Mouse (Mus musculus) forebrain, postnatal 0 days (tissue): ENCODE results near the gene Tex26. TPM values are rescaled to one million over a fixed set of nuclear protein-coding genes. Genes with fewer than 3 reads are reported as not detected.

Experiments used
- ATAC-seq: fragments of 200-750 bp; cut with Nextera tagmentation; 2 replicates; pipeline ENCODE4 v1.8.0; 2017; ENCODE audit warnings: mild to moderate bottlenecking, moderate library complexity
- DNase-seq: peaks from one replicate; pipeline ENCODE4 v3.0.0-alpha.2; 2015
- H3K27ac ChIP-seq: fragments of 300-500 bp; sonication (generic); 2 replicates; pipeline ENCODE4 v1.5.1; 2014; ENCODE audit warnings: low read depth, mild to moderate bottlenecking, antibody characterized with exemption, low read length, moderate library complexity, mixed read lengths
- H3K27me3 ChIP-seq: fragments of 300-500 bp; sonication (generic); 2 replicates; pipeline ENCODE4 v1.6.1; 2014; ENCODE audit warnings: mild to moderate bottlenecking, low read length, mixed read lengths; ENCODE audit not compliant: insufficient read depth
- H3K36me3 ChIP-seq: fragments of 300-500 bp; sonication (generic); 2 replicates; pipeline ENCODE4 v1.6.1; 2014; ENCODE audit warnings: mild to moderate bottlenecking, moderate library complexity; ENCODE audit not compliant: insufficient read depth
- H3K4me1 ChIP-seq: fragments of 300-500 bp; sonication (generic); 2 replicates; pipeline ENCODE4 v1.6.1; 2014; ENCODE audit warnings: antibody characterized with exemption; ENCODE audit not compliant: insufficient read depth
- H3K4me2 ChIP-seq: fragments of 300-500 bp; sonication (generic); 2 replicates; pipeline ENCODE4 v1.6.1; 2014; ENCODE audit warnings: low read depth, mild to moderate bottlenecking, moderate library complexity
- H3K4me3 ChIP-seq: fragments of 300-500 bp; sonication (generic); 2 replicates; pipeline ENCODE4 v1.5.1; 2014; ENCODE audit warnings: low read depth, low read length, mixed read lengths
- H3K9ac ChIP-seq: fragments of 300-500 bp; sonication (generic); 2 replicates; pipeline ENCODE4 v1.6.1; 2014; ENCODE audit warnings: mild to moderate bottlenecking
- H3K9me3 ChIP-seq: fragments of 300-500 bp; sonication (generic); 2 replicates; pipeline ENCODE4 v1.6.1; 2016; ENCODE audit warnings: low read length
- CTCF ChIP-seq: sonication (generic); IDR thresholded peaks from 2 replicates; pipeline ENCODE4 v1.5.1; 2016; ENCODE audit warnings: antibody characterized with exemption, control low read depth, low read depth
- WGBS: fragments of 180-500 bp; shearing (Covaris S2); extraction: QIAGEN DNeasy Blood & Tissue Kit; methylation state at CpG from one replicate; pipeline ENCODE4 v1.1.7; 2014; 5-methylcytosine and 5-hydroxymethylcytosine counted together
- polyA plus RNA-seq: library from polyadenylated mRNA; unstranded; fragments of >200 nt; fragmentation: Nextera tagmentation; extraction: Ambion mirVana; gene quantifications from 2 replicates; pipeline ENCODE4 v1.2.1, GENCODE M21; 2015
- total RNA-seq: library from RNA; depleted of rRNA; stranded (reverse); fragments of >200 nt; gene quantifications from 2 replicates; pipeline ENCODE4 v1.2.3, GENCODE M21; 2014

Gene Tex26
- total and polyA plus RNA-seq, 2 experiments from 2014 or later: 0.14 to 1.8 TPM

- Histone ChIP-seq H3K4me1 (peaks cover 23% of the 10 kb centered on the region), H3K36me3 (no peaks in the 10 kb centered on the region), H3K4me3 (no peak overlapping the region), H3K4me2 (peak overlapping the region; percentile 37), H3K27me3 (no peaks in the 10 kb centered on the region), H3K27ac (peak overlapping the region; percentile 94), H3K9ac (no peak overlapping the region), H3K9me3 (no peaks in the 10 kb centered on the region)
- DNase-seq (peak; percentile 63), ATAC-seq (peak; percentile 71)
- no peak for TF ChIP-seq CTCF
- 7% methylated on average over 11 of the region's 11 CpGs for WGBS
Measured at GRCm38 (mm10) chr5:149488360-149489021, 49.0 kb downstream of the Tex26 start.

GRCm38 (mm10) chr5:149489136-149489535 is 49.7 kb downstream of the Tex26 start:
- H3K4me1 ChIP-seq: peaks cover 23% of the 10 kb centered on the region
- no peaks in the 10 kb centered on the region for H3K27me3 ChIP-seq
- peak; percentile 98 for ATAC-seq
- 5% methylated on average over 11 of the region's 11 CpGs for WGBS
- H3K27ac ChIP-seq: peak overlapping the region; percentile 94
- peak overlapping the region; percentile 37 for H3K4me2 ChIP-seq
- peak; percentile 96 for DNase-seq
- H3K4me3 ChIP-seq: no peak overlapping the region
- H3K9me3 ChIP-seq: no peaks in the 10 kb centered on the region
- peak overlapping the region; percentile 36 for H3K9ac ChIP-seq
- TF ChIP-seq CTCF: no peak
- no peaks in the 10 kb centered on the region for H3K36me3 ChIP-seq

GRCm38 (mm10) chr5:149490275-149490674 is 50.8 kb downstream of the Tex26 start:
- Histone ChIP-seq H3K27me3 (no peaks in the 10 kb centered on the region), H3K4me3 (no peak overlapping the region), H3K27ac (peak overlapping the region; percentile 94), H3K4me1 (peaks cover 23% of the 10 kb centered on the region), H3K9ac (no peak overlapping the region), H3K4me2 (no peak overlapping the region), H3K36me3 (no peaks in the 10 kb centered on the region), H3K9me3 (no peaks in the 10 kb centered on the region)
- ATAC-seq (no peak), DNase-seq (no peak)
- peak; percentile 54 for TF ChIP-seq CTCF
- 68% methylated on average over 15 of the region's 15 CpGs for WGBS

- 9% methylated on average over 6 of the region's 6 CpGs for WGBS
- peak overlapping the region; percentile 14; the same call in 1 of the 2 replicates for H3K9ac ChIP-seq
- peak; percentile 66; the same call in 1 of the 2 replicates for ATAC-seq
Measured at GRCm38 (mm10) chr5:149495655-149496054, 56.2 kb downstream of the Tex26 start.

GRCm38 (mm10) chr5:149496401-149497066 is 57.1 kb downstream of the Tex26 start:
- Histone ChIP-seq H3K4me1 (peaks cover 21% of the 10 kb centered on the region), H3K4me2 (no peak overlapping the region), H3K27ac (peak overlapping the region; percentile 80), H3K9me3 (no peaks in the 10 kb centered on the region), H3K9ac (no peak overlapping the region), H3K4me3 (no peak overlapping the region), H3K27me3 (no peaks in the 10 kb centered on the region), H3K36me3 (no peaks in the 10 kb centered on the region)
- ATAC-seq (peak; percentile 80), DNase-seq (peak; percentile 51)
- TF ChIP-seq CTCF: no peak
- WGBS: 22% methylated on average over 12 of the region's 12 CpGs

More at GRCm38 (mm10) chr5:149495655-149496054, 56.2 kb downstream of the Tex26 start:
- Histone ChIP-seq H3K4me1 (peaks cover 21% of the 10 kb centered on the region), H3K27me3 (no peaks in the 10 kb centered on the region), H3K4me2 (no peak overlapping the region), H3K36me3 (no peaks in the 10 kb centered on the region), H3K4me3 (no peak overlapping the region), H3K9me3 (no peaks in the 10 kb centered on the region), H3K27ac (peak overlapping the region; percentile 80)
- no peak for TF ChIP-seq CTCF
- peak; percentile 73 for DNase-seq

- TF ChIP-seq CTCF: no peak
- no peak for ATAC-seq
- 40% methylated on average over 4 of the region's 4 CpGs for WGBS
Measured at GRCm38 (mm10) chr5:149499936-149500335, 60.5 kb downstream of the Tex26 start.

More at GRCm38 (mm10) chr5:149499936-149500335, 60.5 kb downstream of the Tex26 start:
- Histone ChIP-seq H3K27ac (no peak overlapping the region), H3K4me2 (no peak overlapping the region), H3K4me1 (peaks cover 29% of the 10 kb centered on the region), H3K4me3 (no peak overlapping the region), H3K9me3 (no peaks in the 10 kb centered on the region), H3K36me3 (no peaks in the 10 kb centered on the region), H3K9ac (no peak overlapping the region), H3K27me3 (no peaks in the 10 kb centered on the region)
- no peak for DNase-seq
